Mouse (Mus musculus) stomach, postnatal 0 days (tissue): ENCODE data around the gene Ubp1.

Source experiments
- CTCF ChIP-seq: IDR thresholded peaks from 2 replicates; pipeline ENCODE4 v1.5.1; 2016; ENCODE audit warnings: antibody characterized with exemption, low read depth, mild to moderate bottlenecking, moderate library complexity
- EP300 ChIP-seq: optimal IDR thresholded peaks from 2 replicates; pipeline ENCODE3; 2016; ENCODE audit warnings: antibody characterized with exemption

DNA sequence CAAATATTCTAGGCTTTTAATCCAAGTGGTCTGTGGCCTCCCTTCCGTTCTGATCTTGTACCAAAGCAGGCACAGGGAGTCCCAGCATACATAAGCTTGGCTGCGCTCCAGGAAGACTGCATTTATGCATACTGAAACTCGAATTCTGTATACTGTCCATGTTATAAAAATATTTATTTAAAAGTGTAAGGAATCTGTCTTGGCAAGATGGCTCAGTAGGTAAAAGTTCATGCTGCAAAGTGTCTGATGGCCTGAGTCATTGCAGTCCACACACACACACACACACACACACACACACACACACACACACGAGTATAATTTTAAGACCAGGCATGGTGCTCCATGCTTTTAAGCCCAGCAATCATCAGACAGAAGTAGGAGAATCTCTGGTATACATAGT, 27.6 kb upstream of the Ubp1 start:
- TF ChIP-seq CTCF, result no peak
- TF ChIP-seq EP300, result no peak
